8 mouse cellular contexts compared by ENCODE assay signal in the genomic region with DNA sequence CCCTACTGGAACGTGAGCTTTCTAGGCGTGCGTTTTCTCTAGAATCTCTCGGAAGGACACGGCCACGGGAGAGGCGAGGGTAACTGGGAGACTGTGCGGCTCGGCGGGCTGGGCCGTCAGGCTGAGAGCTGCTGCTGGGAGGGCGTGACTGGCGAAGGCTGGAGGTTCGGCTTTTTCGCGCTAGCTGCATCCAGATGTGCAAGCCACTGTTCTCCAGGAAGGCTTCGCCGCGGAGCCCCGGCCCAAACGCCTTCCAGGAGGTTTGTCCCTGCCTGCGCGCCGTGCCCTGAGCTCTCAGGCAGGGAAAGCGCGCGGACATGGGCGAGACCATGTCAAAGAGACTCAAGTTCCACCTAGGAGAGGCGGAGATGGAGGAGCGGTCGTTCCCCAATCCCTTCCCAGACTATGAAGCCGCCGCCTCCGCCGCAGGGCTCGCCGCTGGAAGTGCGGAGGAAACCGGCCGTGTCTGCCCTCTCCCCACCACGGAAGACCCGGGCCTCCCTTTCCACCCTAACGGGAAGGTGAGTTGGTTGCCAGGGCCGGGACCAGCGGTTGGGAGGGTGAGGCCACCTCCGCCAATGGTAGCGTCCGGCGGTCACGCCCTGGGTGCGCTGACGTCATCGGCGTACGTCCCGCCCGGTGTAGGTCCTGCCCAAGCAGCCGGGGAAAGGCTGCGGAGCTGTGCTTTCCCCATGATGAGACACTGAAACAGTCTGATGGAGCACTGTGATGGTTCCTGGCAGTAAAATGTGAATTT. TPM values are rescaled to one million over a fixed set of nuclear protein-coding genes. Genes with fewer than 3 reads are reported as not detected.
DNase-seq lines count a peak whose midpoint lies in the region; ATAC-seq and TF ChIP-seq lines count a peak whose summit lies in the region.

No protein-coding gene starts in this region.

- H3K27me3 ChIP-seq in heart, embryonic 12.5 days (replicated peaks), result no peaks in the 10 kb centered on the region
- no peaks in the 10 kb centered on the region for H3K27me3 ChIP-seq in kidney, postnatal 0 days (ENCODE audit: insufficient read depth, low read length)
- no peaks in the 10 kb centered on the region for H3K27me3 ChIP-seq in liver, embryonic 11.5 days (replicated peaks; ENCODE audit: control insufficient read depth, insufficient read depth, low read length)
- H3K27me3 ChIP-seq in stomach, embryonic 14.5 days (ENCODE audit: control insufficient read depth, insufficient read depth, low read length), result no peaks in the 10 kb centered on the region

- no peaks in the 10 kb centered on the region for H3K36me3 ChIP-seq in heart, embryonic 12.5 days
- H3K36me3 ChIP-seq in kidney, postnatal 0 days (ENCODE audit: insufficient read depth, low read length), result no peaks in the 10 kb centered on the region
- H3K36me3 ChIP-seq in liver, embryonic 11.5 days (ENCODE audit: control insufficient read depth, insufficient read depth, low read length), result no peaks in the 10 kb centered on the region
- no peaks in the 10 kb centered on the region for H3K36me3 ChIP-seq in stomach, embryonic 14.5 days (ENCODE audit: control insufficient read depth, insufficient read depth, low read length)

- peak overlapping the region; percentile 94 for H3K27ac ChIP-seq in heart, embryonic 12.5 days (ENCODE audit: poor library complexity, severe bottlenecking)
- H3K27ac ChIP-seq in kidney, postnatal 0 days, result peak overlapping the region; percentile 92
- H3K27ac ChIP-seq in liver, embryonic 11.5 days (ENCODE audit: low read depth, low read length), result peak overlapping the region; percentile 84
- peak overlapping the region; percentile 96 for H3K27ac ChIP-seq in stomach, embryonic 14.5 days (ENCODE audit: low read length)

- peak overlapping the region; percentile 79 for H3K4me3 ChIP-seq in heart, embryonic 12.5 days
- peak overlapping the region; percentile 67 for H3K4me3 ChIP-seq in kidney, postnatal 0 days (replicated peaks; ENCODE audit: low read depth, low read length)
- peak overlapping the region; percentile 77 for H3K4me3 ChIP-seq in liver, embryonic 11.5 days (ENCODE audit: low read depth, low read length)
- peak overlapping the region; percentile 61 for H3K4me3 ChIP-seq in stomach, embryonic 14.5 days (ENCODE audit: low read depth, low read length)

- no peak for TF ChIP-seq CTCF in kidney, postnatal 0 days (IDR thresholded peaks at IDR 0.05; ENCODE audit: low read depth)

- WGBS in heart, embryonic 12.5 days, result under 1% methylated on average over 59 of the region's 59 CpGs
- WGBS in kidney, postnatal 0 days, result under 1% methylated on average over 59 of the region's 59 CpGs
- WGBS in liver, embryonic 11.5 days, result under 1% methylated on average over 59 of the region's 59 CpGs
- 0% methylated on average over 59 of the region's 59 CpGs for WGBS in stomach, embryonic 14.5 days

- no peaks in the 10 kb centered on the region for H3K9me3 ChIP-seq in heart, embryonic 12.5 days (replicated peaks)
- no peaks in the 10 kb centered on the region for H3K9me3 ChIP-seq in kidney, postnatal 0 days (replicated peaks; ENCODE audit: low read length)
- no peaks in the 10 kb centered on the region for H3K9me3 ChIP-seq in liver, embryonic 11.5 days (ENCODE audit: control insufficient read depth, low read length)
- H3K9me3 ChIP-seq in stomach, embryonic 14.5 days (ENCODE audit: control insufficient read depth, low read depth, low read length), result no peaks in the 10 kb centered on the region

- 0 out of 2 replicates have a peak, but pooled peaks cover 11% of the 10 kb centered on the region for H3K4me1 ChIP-seq in heart, embryonic 12.5 days (replicated peaks)
- no peaks in the 10 kb centered on the region for H3K4me1 ChIP-seq in kidney, postnatal 0 days (replicated peaks; ENCODE audit: insufficient read depth, low read length)
- H3K4me1 ChIP-seq in liver, embryonic 11.5 days (replicated peaks; ENCODE audit: control insufficient read depth, insufficient read depth, low read length), result peaks cover 6% of the 10 kb centered on the region; the same call in 1 of the 2 replicates
- no peaks in the 10 kb centered on the region; the same call in 1 of the 2 replicates for H3K4me1 ChIP-seq in stomach, embryonic 14.5 days (ENCODE audit: control insufficient read depth, insufficient read depth, low read length)

- peak; percentile 96 for DNase-seq in CD4-positive helper T cell, adult 2 months (ENCODE audit: low read depth, low spot score)
- peak; percentile 91 for DNase-seq in brain, embryonic 18.5 days (ENCODE audit: low read depth, low spot score)
- DNase-seq in kidney, postnatal 0 days (ENCODE audit: low spot score), result peak; percentile 95
- DNase-seq in liver, embryonic 11.5 days (ENCODE audit: low spot score), result peak; percentile 95
- DNase-seq in naive thymus-derived CD4-positive, alpha-beta T cell, adult 2 months (ENCODE audit: low read depth), result peak; percentile 95

- peak; percentile 93 for ATAC-seq in erythroid progenitor cell, adult 5-6 weeks (replicated peaks; ENCODE audit: low FRiP score, poor library complexity, severe bottlenecking)
- ATAC-seq in heart, embryonic 12.5 days (ENCODE audit: insufficient number of reproducible peaks, low FRiP score), result peak; percentile 99
- ATAC-seq in kidney, postnatal 0 days (replicated peaks; ENCODE audit: low FRiP score, low read depth), result peak; percentile 100
- ATAC-seq in liver, embryonic 11.5 days (replicated peaks; ENCODE audit: low FRiP score), result peak; percentile 99
- ATAC-seq in stomach, embryonic 14.5 days (ENCODE audit: insufficient number of reproducible peaks, insufficient read depth, low FRiP score, low read depth), result peak; percentile 99

- peak overlapping the region; percentile 82 for H3K4me2 ChIP-seq in heart, embryonic 12.5 days
- peak overlapping the region; percentile 64 for H3K4me2 ChIP-seq in kidney, postnatal 0 days (ENCODE audit: low read length)
- H3K4me2 ChIP-seq in liver, embryonic 11.5 days, result peak overlapping the region; percentile 64
- H3K4me2 ChIP-seq in stomach, embryonic 14.5 days (replicated peaks; ENCODE audit: low read depth, low read length), result peak overlapping the region; percentile 39

- peak overlapping the region; percentile 78 for H3K9ac ChIP-seq in heart, embryonic 12.5 days
- H3K9ac ChIP-seq in kidney, postnatal 0 days (ENCODE audit: low read depth, low read length), result peak overlapping the region; percentile 82
- H3K9ac ChIP-seq in liver, embryonic 11.5 days (ENCODE audit: low read depth, low read length), result peak overlapping the region; percentile 81
- peak overlapping the region; percentile 78 for H3K9ac ChIP-seq in stomach, embryonic 14.5 days (replicated peaks; ENCODE audit: low read depth, low read length)

RNA-seq across cellular contexts. Expression of a gene that starts 0.6 kb away (rescaled TPM):
- total RNA-seq in erythroid progenitor cell, adult 5-6 weeks (2015; ENCODE audit: low replicate concordance), result 50.1 and 53.7 TPM in 2 replicates
- 38.6 and 56.5 TPM in 2 replicates for total RNA-seq in erythroid progenitor cell, adult 5-6 weeks (2017; ENCODE audit: low replicate concordance)
- 18.7 and 21.1 TPM in 2 replicates for polyA plus RNA-seq in heart, embryonic 12.5 days (2016; fragmentation: Nextera tagmentation; extraction: Ambion mirVana)
- polyA plus RNA-seq in kidney, postnatal 0 days (2015; fragmentation: Nextera tagmentation; extraction: Ambion mirVana), result 22.8 and 23.7 TPM in 2 replicates
- polyA plus RNA-seq in liver, embryonic 11.5 days (2014; fragmentation: Nextera tagmentation; extraction: Ambion mirVana), result 21.5 and 25.9 TPM in 2 replicates
- 27.5 and 27.6 TPM in 2 replicates for polyA plus RNA-seq in stomach, embryonic 14.5 days (2014; fragmentation: Nextera tagmentation; extraction: Ambion mirVana)

RNA-seq across cellular contexts. Expression of a gene that starts 11.0 kb away (rescaled TPM):
- total RNA-seq in erythroid progenitor cell, adult 5-6 weeks (2015; ENCODE audit: low replicate concordance), result 5.4 and 7.1 TPM in 2 replicates
- total RNA-seq in erythroid progenitor cell, adult 5-6 weeks (2017; ENCODE audit: low replicate concordance), result 8.4 and 12.8 TPM in 2 replicates
- 25.1 and 26.1 TPM in 2 replicates for polyA plus RNA-seq in heart, embryonic 12.5 days (2016; fragmentation: Nextera tagmentation; extraction: Ambion mirVana)
- polyA plus RNA-seq in kidney, postnatal 0 days (2015; fragmentation: Nextera tagmentation; extraction: Ambion mirVana), result 30.4 and 31.6 TPM in 2 replicates
- polyA plus RNA-seq in liver, embryonic 11.5 days (2014; fragmentation: Nextera tagmentation; extraction: Ambion mirVana), result 13.5 and 14.9 TPM in 2 replicates
- polyA plus RNA-seq in stomach, embryonic 14.5 days (2014; fragmentation: Nextera tagmentation; extraction: Ambion mirVana), result 20.9 and 23.6 TPM in 2 replicates

Comparison
In these comparisons a context has a peak if more than half of its experiments do, and no peak if none do; other contexts are left out.
1. Peak in every context shown above with its lines: DNase-seq, ATAC-seq, H3K4me3 ChIP-seq and H3K27ac ChIP-seq.